Mouse (Mus musculus): ENCODE data around the gene Fam131c. TPM values are rescaled to one million over a fixed set of nuclear protein-coding genes. Genes with fewer than 3 reads are reported as not detected.
A peak's percentile ranks its signal among the peaks of the same experiment; 100 is the strongest.

Fam131c gene
- 0.14 and 0.29 TPM in 2 replicates for polyA plus RNA-seq (2016; fragmentation: Nextera tagmentation; extraction: Ambion mirVana)

GRCm38 (mm10) chr4:141367997-141368791, at the start of gene Fam131c:
Fam131c (plus strand) TSS chr4:141368220.
- no peaks in the 10 kb centered on the region for H3K9me3 ChIP-seq (replicated peaks)
- peak within 1 kb of the TSS; percentile 70 for H3K4me3 ChIP-seq
- H3K27me3 ChIP-seq (ENCODE audit: low read depth, poor library complexity, severe bottlenecking), result peaks cover 87% of the 10 kb centered on the region
- peak within 1 kb of the TSS; percentile 68 for H3K27ac ChIP-seq
- WGBS, result under 1% methylated on average over 62 of the region's 71 CpGs
- peak; percentile 56 for DNase-seq (ENCODE audit: low spot score)
- peaks cover 11% of the 10 kb centered on the region for H3K4me1 ChIP-seq
- H3K36me3 ChIP-seq, result no peaks in the 10 kb centered on the region

- peaks cover 31% of the 10 kb centered on the region for H3K4me1 ChIP-seq
Observed at GRCm38 (mm10) chr4:141322526-141322925, 45.5 kb upstream of the Fam131c start.

DNA sequence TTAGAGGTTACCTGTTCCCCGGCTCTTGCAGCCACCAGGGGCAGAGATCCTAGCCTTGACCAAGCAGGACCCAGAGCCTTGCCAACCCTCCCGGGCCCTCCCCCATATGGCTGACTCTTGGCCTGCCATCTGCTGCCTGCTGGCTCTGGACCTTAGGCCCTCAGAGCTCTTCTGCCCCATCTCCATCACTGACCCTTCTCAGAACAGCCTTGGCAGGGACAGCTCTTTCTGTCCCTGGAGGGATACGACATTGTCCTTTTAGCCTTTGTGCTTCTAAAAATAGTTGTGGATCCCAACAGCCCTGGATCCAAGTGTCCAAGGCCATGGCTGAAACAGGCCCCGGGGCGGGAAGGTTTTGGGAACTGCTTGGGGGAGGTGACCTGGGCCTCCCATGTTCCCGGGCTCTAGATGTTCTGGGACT, 43.2 kb upstream of the Fam131c start:
- DNase-seq (ENCODE audit: low spot score), result no peak

More at GRCm38 (mm10) chr4:141322526-141322925, 45.5 kb upstream of the Fam131c start:
- Histone ChIP-seq H3K9me3 (replicated peaks) (no peaks in the 10 kb centered on the region), H3K36me3 (peaks cover 61% of the 10 kb centered on the region), H3K27me3 (ENCODE audit: low read depth, poor library complexity, severe bottlenecking) (no peaks in the 10 kb centered on the region), H3K4me3 (no peak overlapping the region), H3K27ac (no peak overlapping the region)
- no peak for DNase-seq (ENCODE audit: low spot score)
- WGBS, result 86% methylated on average over 11 of the region's 11 CpGs

DNA sequence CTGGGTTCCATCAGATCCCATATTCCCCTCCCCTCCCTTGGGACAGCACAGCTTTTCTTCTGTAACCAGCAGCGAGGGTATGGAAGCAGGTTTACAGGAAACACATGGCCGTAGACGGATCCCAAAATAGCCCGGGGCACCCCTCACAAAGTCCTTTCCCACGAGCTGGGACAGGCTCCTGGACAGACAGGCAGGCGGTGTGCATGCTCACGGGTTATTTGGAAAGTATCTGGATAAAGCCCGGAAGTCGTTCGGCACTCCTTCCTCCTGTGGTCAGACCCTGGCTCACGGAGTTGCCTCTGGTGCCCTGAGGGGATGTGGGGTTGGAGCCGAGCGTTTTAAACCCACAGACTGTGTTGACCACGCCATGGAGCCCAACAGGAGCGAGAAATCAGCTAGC, 42.4 kb upstream of the Fam131c start:
- Histone ChIP-seq H3K4me3 (no peak overlapping the region), H3K27ac (peak overlapping the region; percentile 59), H3K27me3 (ENCODE audit: low read depth, poor library complexity, severe bottlenecking) (no peaks in the 10 kb centered on the region), H3K36me3 (peaks cover 52% of the 10 kb centered on the region), H3K4me1 (peaks cover 47% of the 10 kb centered on the region), H3K9me3 (replicated peaks) (no peaks in the 10 kb centered on the region)
- no peak for DNase-seq (ENCODE audit: low spot score)
- 71% methylated on average over 15 of the region's 15 CpGs for WGBS

More for the DNA sequence above, 43.2 kb upstream of the Fam131c start:
- H3K4me1 ChIP-seq, result peaks cover 41% of the 10 kb centered on the region
- peak overlapping the region; percentile 47; the same call in 1 of the 2 replicates for H3K27ac ChIP-seq
- no peak overlapping the region for H3K4me3 ChIP-seq
- H3K36me3 ChIP-seq, result peaks cover 57% of the 10 kb centered on the region
- WGBS, result 91% methylated on average over 6 of the region's 6 CpGs
- no peaks in the 10 kb centered on the region for H3K27me3 ChIP-seq (ENCODE audit: low read depth, poor library complexity, severe bottlenecking)
- H3K9me3 ChIP-seq (replicated peaks), result no peaks in the 10 kb centered on the region

DNA sequence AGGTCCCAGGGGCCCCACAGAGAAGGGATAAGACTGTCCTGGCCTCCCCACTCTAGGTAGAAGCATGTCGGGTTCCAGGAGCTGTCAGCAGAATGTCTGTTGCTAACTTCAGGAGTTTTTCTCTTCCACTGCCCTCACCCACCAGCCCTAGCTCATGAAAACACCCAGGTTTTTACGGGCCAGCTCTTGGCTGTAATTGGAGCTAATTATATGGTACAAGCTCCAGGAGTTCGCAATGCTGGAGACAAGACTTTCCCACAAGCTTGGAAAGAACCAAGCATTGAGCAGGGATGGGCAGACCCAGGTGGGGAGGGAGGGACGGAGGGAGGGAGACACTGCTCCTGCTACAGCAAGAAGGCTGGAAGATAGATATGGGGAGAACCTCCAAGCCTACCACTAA, 40.9 kb upstream of the Fam131c start:
- Histone ChIP-seq H3K36me3 (peaks cover 38% of the 10 kb centered on the region), H3K27me3 (ENCODE audit: low read depth, poor library complexity, severe bottlenecking) (no peaks in the 10 kb centered on the region), H3K4me1 (peaks cover 48% of the 10 kb centered on the region), H3K9me3 (replicated peaks) (no peaks in the 10 kb centered on the region), H3K27ac (peak overlapping the region; percentile 59; the same call in 1 of the 2 replicates), H3K4me3 (no peak overlapping the region)
- WGBS, result 55% methylated on average over 4 of the region's 4 CpGs
- no peak for DNase-seq (ENCODE audit: low spot score)

DNA sequence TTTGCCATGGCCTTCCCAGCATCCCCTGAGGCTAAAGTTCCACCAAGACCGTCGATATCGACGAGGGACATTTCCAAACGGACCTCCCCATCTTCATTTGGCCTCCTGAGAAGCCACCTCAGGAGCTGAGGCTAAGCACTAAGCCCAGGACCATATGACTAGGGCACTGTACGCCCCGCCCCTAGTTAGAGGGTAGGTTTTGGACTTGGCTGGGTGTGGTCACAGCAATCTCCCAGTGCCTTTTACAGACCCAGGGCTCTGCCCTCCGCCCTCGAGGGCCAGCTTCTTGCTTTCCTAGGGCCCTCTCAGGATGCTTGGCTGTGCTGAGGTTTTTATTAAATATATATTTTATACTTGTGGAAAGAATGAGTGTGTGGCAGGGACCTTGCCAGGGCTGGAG, 39.3 kb upstream of the Fam131c start:
- Histone ChIP-seq H3K27ac (0 out of 2 replicates have a peak overlapping the region, but pooled peaks have one; percentile 4), H3K27me3 (ENCODE audit: low read depth, poor library complexity, severe bottlenecking) (no peaks in the 10 kb centered on the region), H3K4me3 (no peak overlapping the region), H3K9me3 (replicated peaks) (no peaks in the 10 kb centered on the region), H3K36me3 (peaks cover 21% of the 10 kb centered on the region), H3K4me1 (peaks cover 65% of the 10 kb centered on the region)
- DNase-seq (ENCODE audit: low spot score), result no peak
- 82% methylated on average over 9 of the region's 9 CpGs for WGBS

- Histone ChIP-seq H3K27me3 (ENCODE audit: low read depth, poor library complexity, severe bottlenecking) (no peaks in the 10 kb centered on the region), H3K4me3 (no peak overlapping the region), H3K27ac (no peak overlapping the region), H3K36me3 (peaks cover 9% of the 10 kb centered on the region), H3K9me3 (replicated peaks) (no peaks in the 10 kb centered on the region), H3K4me1 (peaks cover 72% of the 10 kb centered on the region)
- WGBS, result 60% methylated on average over 12 of the region's 12 CpGs
- DNase-seq (ENCODE audit: low spot score), result no peak
Observed at GRCm38 (mm10) chr4:141329968-141330367, 38.1 kb upstream of the Fam131c start.

DNA sequence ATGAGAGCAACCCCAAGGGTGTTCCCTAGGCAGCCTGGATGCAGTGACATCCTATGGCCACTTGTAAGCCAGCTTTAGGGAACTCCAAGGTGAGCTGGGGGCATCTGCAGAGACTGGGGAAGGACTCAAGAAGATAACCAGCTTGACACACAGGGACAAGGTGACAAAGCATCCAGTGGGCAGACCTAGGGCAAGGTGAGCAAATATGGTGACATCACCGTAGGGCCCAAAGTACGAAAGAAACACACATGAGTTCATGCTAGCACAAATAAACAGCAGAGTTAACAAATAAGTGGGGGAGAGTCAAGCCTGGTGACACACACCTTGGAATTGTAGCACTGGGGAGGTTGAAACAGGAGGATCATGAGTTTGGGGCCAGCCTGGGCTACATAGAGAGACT, 36.6 kb upstream of the Fam131c start:
- Histone ChIP-seq H3K4me1 (peaks cover 72% of the 10 kb centered on the region), H3K36me3 (peaks cover 9% of the 10 kb centered on the region), H3K27ac (no peak overlapping the region), H3K27me3 (ENCODE audit: low read depth, poor library complexity, severe bottlenecking) (no peaks in the 10 kb centered on the region), H3K4me3 (no peak overlapping the region), H3K9me3 (replicated peaks) (no peaks in the 10 kb centered on the region)
- 99% methylated on average over 2 of the region's 2 CpGs for WGBS
- no peak for DNase-seq (ENCODE audit: low spot score)

DNA sequence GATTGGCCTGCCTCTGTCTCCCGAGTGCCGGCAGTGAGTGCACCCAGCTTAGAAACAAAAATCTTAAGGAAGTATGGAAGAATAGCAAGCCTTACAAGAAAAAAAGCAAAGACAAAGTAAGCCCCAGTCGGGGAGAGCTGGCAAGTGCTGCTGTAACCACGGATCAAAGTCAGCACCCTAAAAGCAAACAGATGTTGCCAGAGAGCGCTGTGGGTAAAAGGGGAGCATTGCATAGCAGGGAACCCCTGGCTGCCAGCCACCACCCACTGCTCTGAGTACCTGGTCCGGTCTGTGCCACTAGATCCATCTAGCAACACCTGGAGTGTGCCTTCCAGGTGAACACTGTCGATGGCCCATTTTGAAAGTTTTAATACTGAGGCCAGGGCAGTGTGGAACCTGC, 35.8 kb upstream of the Fam131c start:
- no peak overlapping the region for H3K27ac ChIP-seq
- DNase-seq (ENCODE audit: low spot score), result no peak

GRCm38 (mm10) chr4:141334695-141335094, 33.3 kb upstream of the Fam131c start:
- H3K9me3 ChIP-seq (replicated peaks), result no peaks in the 10 kb centered on the region
- DNase-seq (ENCODE audit: low spot score), result no peak
- peak overlapping the region; percentile 78; the same call in 1 of the 2 replicates for H3K27ac ChIP-seq
- H3K4me1 ChIP-seq, result peaks cover 73% of the 10 kb centered on the region
- H3K27me3 ChIP-seq (ENCODE audit: low read depth, poor library complexity, severe bottlenecking), result 0 out of 2 replicates have a peak, but pooled peaks cover 5% of the 10 kb centered on the region
- H3K36me3 ChIP-seq, result no peaks in the 10 kb centered on the region
- H3K4me3 ChIP-seq, result no peak overlapping the region
- 61% methylated on average over 5 of the region's 5 CpGs for WGBS

More for the DNA sequence above, 35.8 kb upstream of the Fam131c start:
- H3K27me3 ChIP-seq (ENCODE audit: low read depth, poor library complexity, severe bottlenecking), result no peaks in the 10 kb centered on the region
- peaks cover 64% of the 10 kb centered on the region for H3K4me1 ChIP-seq
- 78% methylated on average over 7 of the region's 7 CpGs for WGBS
- H3K36me3 ChIP-seq, result peaks cover 9% of the 10 kb centered on the region
- no peaks in the 10 kb centered on the region for H3K9me3 ChIP-seq (replicated peaks)
- H3K4me3 ChIP-seq, result no peak overlapping the region

- Histone ChIP-seq H3K9me3 (replicated peaks) (no peaks in the 10 kb centered on the region), H3K4me3 (no peak overlapping the region), H3K4me1 (peaks cover 75% of the 10 kb centered on the region), H3K27me3 (ENCODE audit: low read depth, poor library complexity, severe bottlenecking) (peaks cover 12% of the 10 kb centered on the region; the same call in 1 of the 2 replicates), H3K27ac (peak overlapping the region; percentile 78), H3K36me3 (no peaks in the 10 kb centered on the region)
- no peak for DNase-seq (ENCODE audit: low spot score)
- 20% methylated on average over 3 of the region's 3 CpGs for WGBS
Observed at GRCm38 (mm10) chr4:141335263-141335796, 32.7 kb upstream of the Fam131c start.

DNA sequence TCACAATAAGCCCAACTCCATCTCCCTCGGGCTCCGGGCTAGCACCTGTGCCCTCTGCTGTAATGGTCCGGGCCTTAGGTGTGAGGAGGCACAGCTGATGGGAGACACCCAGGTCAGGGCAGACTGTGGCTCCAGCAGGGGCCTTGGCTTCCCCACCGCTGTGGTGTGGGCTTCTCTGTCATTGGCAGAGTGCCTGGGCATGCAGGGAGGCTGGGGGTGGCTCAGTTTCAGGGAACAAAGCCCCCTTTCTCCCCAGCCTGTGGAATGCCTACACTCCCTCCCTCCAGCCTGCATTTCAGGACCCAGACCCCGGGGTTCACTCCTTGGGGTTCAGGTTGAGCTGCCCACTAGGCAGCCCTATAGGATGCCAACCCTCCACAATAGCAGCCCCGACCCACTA, 31.8 kb upstream of the Fam131c start:
- H3K4me1 ChIP-seq, result peaks cover 83% of the 10 kb centered on the region
- peaks cover 16% of the 10 kb centered on the region; the same call in 1 of the 2 replicates for H3K27me3 ChIP-seq (ENCODE audit: low read depth, poor library complexity, severe bottlenecking)
- no peaks in the 10 kb centered on the region for H3K36me3 ChIP-seq
- H3K27ac ChIP-seq, result peak overlapping the region; percentile 78
- no peaks in the 10 kb centered on the region for H3K9me3 ChIP-seq (replicated peaks)
- WGBS, result 75% methylated on average over 6 of the region's 6 CpGs
- DNase-seq (ENCODE audit: low spot score), result no peak
- H3K4me3 ChIP-seq, result no peak overlapping the region

GRCm38 (mm10) chr4:141337986-141338385, 30.0 kb upstream of the Fam131c start:
- H3K9me3 ChIP-seq (replicated peaks), result no peaks in the 10 kb centered on the region
- H3K4me3 ChIP-seq, result peak overlapping the region; percentile 32
- H3K27me3 ChIP-seq (ENCODE audit: low read depth, poor library complexity, severe bottlenecking), result peaks cover 20% of the 10 kb centered on the region; the same call in 1 of the 2 replicates
- 23% methylated on average over 6 of the region's 6 CpGs for WGBS
- H3K4me1 ChIP-seq, result peaks cover 81% of the 10 kb centered on the region
- peak; percentile 67 for DNase-seq (ENCODE audit: low spot score)
- no peaks in the 10 kb centered on the region for H3K36me3 ChIP-seq
- peak overlapping the region; percentile 82 for H3K27ac ChIP-seq
